20 mouse cellular contexts compared by ENCODE assay signal in the genomic region with DNA sequence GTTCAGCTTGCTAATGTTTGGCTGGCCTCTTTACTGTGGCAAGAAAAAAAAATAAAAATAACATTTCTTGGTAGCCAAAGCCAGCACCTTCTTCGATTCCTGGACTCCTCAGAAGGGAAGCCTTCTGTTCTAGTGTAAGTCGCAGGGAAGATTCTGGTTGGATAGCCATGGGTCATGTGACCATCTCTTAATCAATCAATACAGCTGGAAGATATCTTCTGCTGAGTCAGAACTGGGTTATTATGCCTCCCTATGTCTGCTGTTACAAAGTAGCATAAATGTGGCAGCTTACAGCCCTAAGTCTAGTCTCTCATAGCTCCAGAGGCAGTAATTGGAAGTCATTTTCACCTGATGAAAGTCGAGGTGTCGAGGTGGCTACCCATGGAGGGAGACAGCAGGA. TPM values are rescaled to one million over a fixed set of nuclear protein-coding genes. Genes with fewer than 3 reads are reported as not detected.
"Had no signal": no experiment of that assay in that cellular context is flagged by ENCODE, and none has a peak within 500 bp of the region (broad histone marks: within the 10 kb centered on the region; RNA-seq: fewer than 3 reads in every experiment).

No protein-coding gene starts in this region.

- H3K27ac ChIP-seq: lung, embryonic 15.5 days; macrophage; midbrain, embryonic 13.5 days; midbrain, embryonic 15.5 days; neural tube, embryonic 12.5 days; stomach, embryonic 15.5 days had no signal

- H3K4me3 ChIP-seq: lung, embryonic 15.5 days; megakaryocyte, embryonic 14.5 days; midbrain, embryonic 13.5 days; midbrain, embryonic 15.5 days; neural tube, embryonic 12.5 days; stomach, embryonic 15.5 days had no signal

- H3K36me3 ChIP-seq: lung, embryonic 15.5 days; midbrain, embryonic 13.5 days; midbrain, embryonic 15.5 days; neural tube, embryonic 12.5 days; stomach, embryonic 15.5 days had no signal

- H3K27me3 ChIP-seq: lung, embryonic 15.5 days; midbrain, embryonic 13.5 days; midbrain, embryonic 15.5 days; neural tube, embryonic 12.5 days; stomach, embryonic 15.5 days had no signal

- H3K9me3 ChIP-seq: lung, embryonic 15.5 days; megakaryocyte, embryonic 14.5 days; midbrain, embryonic 13.5 days; midbrain, embryonic 15.5 days; neural tube, embryonic 12.5 days; stomach, embryonic 15.5 days had no signal

- H3K4me2 ChIP-seq: lung, embryonic 15.5 days; midbrain, embryonic 11.5 days; midbrain, embryonic 13.5 days; midbrain, embryonic 15.5 days; neural tube, embryonic 12.5 days; stomach, embryonic 15.5 days had no signal

- H3K9ac ChIP-seq: liver, postnatal 0 days; lung, embryonic 15.5 days; midbrain, embryonic 13.5 days; midbrain, embryonic 15.5 days; neural tube, embryonic 12.5 days; stomach, embryonic 15.5 days had no signal

- ATAC-seq: liver, postnatal 0 days; lung, postnatal 0 days; midbrain, embryonic 13.5 days; midbrain, embryonic 15.5 days had no signal

- H3K4me1 ChIP-seq: midbrain, embryonic 13.5 days; neural tube, embryonic 12.5 days had no signal

- DNase-seq: liver, postnatal 0 days; lung, adult 2 months; lung, postnatal 14 days; lung, postnatal 36 days; right cerebral cortex, postnatal 14 days; thymus, adult 18-20 months; thymus, postnatal 14 days; thymus, postnatal 36 days had no signal

RNA-seq across cellular contexts. Expression of gene Hsd17b2, which starts 23.1 kb away (rescaled TPM):
- total RNA-seq: megakaryocyte progenitor cell, adult 5-6 weeks; midbrain, postnatal 0 days had no signal
- polyA plus RNA-seq: macrophage; midbrain, embryonic 11.5 days; midbrain, embryonic 15.5 days; neural tube, embryonic 12.5 days; spleen, adult 2 months had no signal
